ENCODE assay signal across 22 mouse cellular contexts in genomic region chr16:75905324-75905723, GRCm38 (mm10).
DNase-seq lines count a peak whose midpoint lies in the region; ATAC-seq and TF ChIP-seq lines count a peak whose summit lies in the region.
"Had no signal": no experiment of that assay in that cellular context is flagged by ENCODE, and none has a peak within 500 bp of the region (broad histone marks: within the 10 kb centered on the region; RNA-seq: fewer than 3 reads in every experiment).

No protein-coding gene starts in this region.

- H3K27ac ChIP-seq in CH12.LX (ENCODE audit: insufficient read depth, low read depth) (no peak overlapping the region), MEL (ENCODE audit: control insufficient read depth, low read depth, low read length) (no peak overlapping the region)
- H3K27ac ChIP-seq in lung, postnatal 0 days (ENCODE audit: low read length), result no peak overlapping the region
- no peak overlapping the region for H3K27ac ChIP-seq in kidney, embryonic 14.5 days (ENCODE audit: low read depth, low read length)

- H3K4me3 ChIP-seq in CH12.LX (replicated peaks in 1 of 3; ENCODE audit: low read depth in 2 of 3, low read length in 2 of 3, poor library complexity in 1 of 3), result no peak overlapping the region
- peak overlapping the region in 1 of 2 experiments; percentile 30; a peak in 1 of 4 replicates for H3K4me3 ChIP-seq in MEL (ENCODE audit: control insufficient read depth in 1 of 2, insufficient read depth in 1 of 2, low read depth in 2 of 2, low read length in 2 of 2)
- no peak overlapping the region for H3K4me3 ChIP-seq in lung, postnatal 0 days (ENCODE audit: low read depth, low read length)
- H3K4me3 ChIP-seq in kidney, embryonic 14.5 days (ENCODE audit: low read length), result no peak overlapping the region

- DNase-seq in CH12.LX (ENCODE audit: extremely low read depth) (no peak), MEL (ENCODE audit: low read depth, low spot score) (no peak)
- peak; percentile 39 for DNase-seq in induced T-regulatory cell, adult 2 months (ENCODE audit: low read depth)
- DNase-seq in lung, postnatal 0 days (ENCODE audit: low spot score), result no peak
- no peak for DNase-seq in ovary, postnatal 10 days (ENCODE audit: low spot score)
- DNase-seq: adrenal gland, adult 2 months; adrenal gland, adult 8-10 months; adrenal gland, postnatal 10 days; adrenal gland, postnatal 14 days; adrenal gland, postnatal 25 days; adrenal gland, postnatal 36 days; B cell, adult 2 months; cerebellum, adult 11 months; cerebellum, adult 11-12 months; cerebellum, adult 18-20 months; cerebellum, adult 2 months; cerebellum, adult 8-10 months had no signal

- H3K36me3 ChIP-seq in CH12.LX (replicated peaks in 1 of 2; ENCODE audit: control insufficient read depth in 1 of 2, insufficient read depth in 1 of 2, low read length in 1 of 2) (peaks cover 0 to 15% of the 10 kb centered on the region in 2 experiments), MEL (ENCODE audit: control insufficient read depth in 1 of 2, insufficient read depth in 2 of 2, low read length in 2 of 2) (peaks cover 8 to 45% of the 10 kb centered on the region in 2 experiments)
- no peaks in the 10 kb centered on the region for H3K36me3 ChIP-seq in lung, postnatal 0 days (ENCODE audit: insufficient read depth, low read length)
- no peaks in the 10 kb centered on the region for H3K36me3 ChIP-seq in kidney, embryonic 14.5 days (ENCODE audit: control insufficient read depth, insufficient read depth, low read length)

- H3K4me2 ChIP-seq in CH12.LX (ENCODE audit: insufficient read depth, low read depth, poor library complexity, severe bottlenecking), result no peak overlapping the region
- no peak overlapping the region for H3K4me2 ChIP-seq in lung, postnatal 0 days (replicated peaks; ENCODE audit: low read depth, low read length)
- no peak overlapping the region for H3K4me2 ChIP-seq in kidney, embryonic 14.5 days (replicated peaks; ENCODE audit: low read depth, low read length)

- TF ChIP-seq CTCF in CH12.LX (conservative IDR thresholded peaks at IDR 0.05 in 1 of 2, IDR thresholded peaks at IDR 0.05 in 1 of 2; ENCODE audit: low read depth in 2 of 2, low read length in 2 of 2) (no peak), MEL (IDR thresholded peaks at IDR 0.05 in 2 of 3, conservative IDR thresholded peaks at IDR 0.05 in 1 of 3; ENCODE audit: control insufficient read depth in 1 of 3, insufficient read depth in 1 of 3, low read depth in 2 of 3, low read length in 3 of 3, poor library complexity in 1 of 3, severe bottlenecking in 1 of 3) (no peak)
- TF ChIP-seq CTCF in lung, postnatal 0 days (IDR thresholded peaks at IDR 0.05), result no peak

- WGBS in lung, postnatal 0 days, result 46% methylated on average over 1 of the region's 1 CpGs
- WGBS in kidney, embryonic 14.5 days, result 75% methylated on average over 1 of the region's 1 CpGs

- no peak for TF ChIP-seq POLR2A in CH12.LX (IDR thresholded peaks at IDR 0.05; ENCODE audit: low read depth, low read length)
- no peak for TF ChIP-seq POLR2A in MEL (IDR thresholded peaks at IDR 0.05; ENCODE audit: control insufficient read depth in 1 of 2, insufficient read depth in 1 of 2, low read depth in 1 of 2, low read length in 2 of 2, poor library complexity in 1 of 2)

- H3K9me3 ChIP-seq in CH12.LX (replicated peaks; ENCODE audit: low read length) (no peaks in the 10 kb centered on the region), MEL (replicated peaks; ENCODE audit: insufficient read depth, low read length) (no peaks in the 10 kb centered on the region)
- H3K9me3 ChIP-seq in lung, postnatal 0 days (ENCODE audit: low read length), result no peaks in the 10 kb centered on the region
- H3K9me3 ChIP-seq in kidney, embryonic 14.5 days (ENCODE audit: control insufficient read depth, low read length), result no peaks in the 10 kb centered on the region
- H3K9me3 ChIP-seq: G1E had no signal

- H3K4me1 ChIP-seq in CH12.LX (ENCODE audit: control insufficient read depth in 1 of 2, insufficient read depth in 2 of 2), result peaks cover 8 to 26% of the 10 kb centered on the region in 2 experiments; a peak in 3 of 4 replicates
- H3K4me1 ChIP-seq in MEL (ENCODE audit: control insufficient read depth in 1 of 2, insufficient read depth in 2 of 2, low read length in 2 of 2), result peaks cover 13 to 30% of the 10 kb centered on the region in 2 experiments
- H3K4me1 ChIP-seq in lung, postnatal 0 days (ENCODE audit: insufficient read depth, low read depth, low read length), result no peaks in the 10 kb centered on the region
- H3K4me1 ChIP-seq in kidney, embryonic 14.5 days (ENCODE audit: control insufficient read depth, insufficient read depth, low read length), result no peaks in the 10 kb centered on the region

- H3K27me3 ChIP-seq in CH12.LX (replicated peaks) (no peaks in the 10 kb centered on the region), MEL (ENCODE audit: control insufficient read depth in 1 of 2, insufficient read depth in 2 of 2, low read length in 2 of 2) (no peaks in the 10 kb centered on the region)
- no peaks in the 10 kb centered on the region for H3K27me3 ChIP-seq in lung, postnatal 0 days (replicated peaks; ENCODE audit: insufficient read depth, low read length)
- H3K27me3 ChIP-seq in kidney, embryonic 14.5 days (ENCODE audit: control insufficient read depth, insufficient read depth, low read length), result no peaks in the 10 kb centered on the region

- dilution Hi-C loops in CH12.LX (cut with MboI; ENCODE audit: extremely low pct_ligation_motif_present, extremely low pct_unique_long_range_greater_than_20kb, low sequenced_read_pairs), result no loop called here

- TF ChIP-seq RAD21 in CH12.LX (IDR thresholded peaks at IDR 0.05; ENCODE audit: low read depth, low read length) (no peak), MEL (IDR thresholded peaks at IDR 0.05; ENCODE audit: low read depth, low read length) (no peak)

- H3K9ac ChIP-seq in CH12.LX (ENCODE audit: insufficient read depth, low read depth) (no peak overlapping the region), MEL (ENCODE audit: control insufficient read depth, low read depth, low read length, poor library complexity, severe bottlenecking) (no peak overlapping the region)
- no peak overlapping the region for H3K9ac ChIP-seq in lung, postnatal 0 days (replicated peaks; ENCODE audit: low read depth)
- no peak overlapping the region for H3K9ac ChIP-seq in kidney, embryonic 14.5 days (ENCODE audit: low read depth, low read length)

- ATAC-seq in lung, postnatal 0 days, result no peak
- no peak for ATAC-seq in kidney, embryonic 14.5 days (ENCODE audit: low FRiP score, low TSS enrichment)
- ATAC-seq: activated CD4-positive, CD25-positive, alpha-beta regulatory T cell, adult 4 months; CD4-positive, CD25-positive, alpha-beta regulatory T cell, adult 4 months; Patski had no signal

- H3K79me2 ChIP-seq in CH12.LX (replicated peaks; ENCODE audit: control insufficient read depth, extremely low read depth, insufficient read depth, poor library complexity, severe bottlenecking) (peaks cover 8% of the 10 kb centered on the region; the same call in 1 of the 2 replicates), MEL (ENCODE audit: control insufficient read depth, insufficient read depth, low read length, poor library complexity) (peaks cover 36% of the 10 kb centered on the region)

- no peak for TF ChIP-seq EP300 in CH12.LX (IDR thresholded peaks at IDR 0.05; ENCODE audit: low read length)
- no peak for TF ChIP-seq EP300 in MEL (IDR thresholded peaks at IDR 0.05; ENCODE audit: low read depth in 1 of 2, low read length in 2 of 2)
- no peak for TF ChIP-seq EP300 in lung, postnatal 0 days (IDR thresholded peaks at IDR 0.05)

- in situ Hi-C loops in CH12.LX (cut with MboI; ENCODE audit: low pct_ligation_motif_present, low pct_unique_long_range_greater_than_20kb, low sequenced_read_pairs), result no loop called here

TF ChIP-seq in CH12.LX, 34 proteins besides CTCF, POLR2A, EP300 and RAD21:
- TF ChIP-seq ZNF384 (IDR thresholded peaks at IDR 0.05; ENCODE audit: low read depth, low read length), result peak; percentile 63
- TF ChIP-seq BHLHE40 (IDR thresholded peaks at IDR 0.05; ENCODE audit: low read depth, low read length), result no peak

TF ChIP-seq in MEL, 35 proteins besides CTCF, POLR2A, EP300 and RAD21:
- TF ChIP-seq CHD2 (IDR thresholded peaks at IDR 0.05; ENCODE audit: low read length) (no peak), ZNF384 (IDR thresholded peaks at IDR 0.05; ENCODE audit: low read depth, low read length) (peak; percentile 71)

Comparison
In these comparisons a context has a peak if more than half of its experiments do, and no peak if none do; other contexts are left out.
1. Of the 35 proteins assayed by ChIP-seq in both MEL and CH12.LX: peak only in MEL: none; only in CH12.LX: none; in both: ZNF384; in neither: 34.